In the genomic region with DNA sequence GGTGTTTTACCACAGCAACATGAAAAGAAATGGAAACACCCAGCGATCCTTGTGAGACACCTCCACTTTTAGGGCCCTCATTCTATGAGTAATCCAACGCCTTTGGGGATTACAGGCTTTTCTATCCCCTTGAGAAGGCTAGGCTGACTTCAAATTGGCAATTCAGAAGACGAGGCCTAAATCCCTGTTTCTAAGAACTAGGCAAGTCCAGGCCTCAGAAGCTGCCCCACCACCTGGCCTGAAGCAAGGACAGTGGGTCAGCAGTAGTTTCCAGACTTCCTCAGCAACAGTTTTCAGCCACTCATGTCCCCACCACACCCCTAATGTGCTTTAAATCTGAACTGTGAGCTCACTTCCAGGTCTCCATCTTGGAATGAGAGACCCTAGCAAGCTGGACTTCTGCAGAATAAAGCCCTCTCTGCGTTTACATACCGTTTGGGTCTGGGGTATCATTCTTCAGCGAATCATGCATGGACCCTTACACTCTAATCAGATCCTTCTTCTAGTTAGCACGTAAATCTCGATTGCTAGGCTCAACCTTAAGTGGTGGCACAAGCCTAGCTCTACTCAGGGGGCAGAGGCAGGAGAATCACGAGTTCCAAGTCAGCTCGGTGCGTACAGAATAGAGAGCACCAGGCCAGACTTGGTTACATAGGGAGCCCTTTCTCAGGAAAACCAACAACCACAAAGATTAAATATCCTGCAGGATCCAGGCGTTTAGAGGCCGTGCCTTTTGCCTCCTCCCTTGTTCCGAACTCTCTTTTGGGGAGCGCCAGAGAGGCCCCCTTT, we compare ENCODE assay signal across 7 mouse cellular contexts. TPM values are rescaled to one million over a fixed set of nuclear protein-coding genes. Genes with fewer than 3 reads are reported as not detected.
DNase-seq lines count a peak whose midpoint lies in the region; ATAC-seq and TF ChIP-seq lines count a peak whose summit lies in the region.

No protein-coding gene starts in this region.

- peak overlapping the region; percentile 47 for H3K9ac ChIP-seq in embryonic facial prominence, embryonic 15.5 days
- H3K9ac ChIP-seq in limb, embryonic 13.5 days = peak overlapping the region; percentile 99

- peak overlapping the region; percentile 98 for H3K27ac ChIP-seq in embryonic facial prominence, embryonic 15.5 days (replicated peaks)
- peak overlapping the region; percentile 97 for H3K27ac ChIP-seq in limb, embryonic 13.5 days
- 0 out of 2 replicates have a peak overlapping the region, but pooled peaks have one; percentile 40 for H3K27ac ChIP-seq in small intestine, adult 2 months (ENCODE audit: insufficient read depth, low read depth, low read length)

- peak overlapping the region; percentile 59 for H3K4me2 ChIP-seq in embryonic facial prominence, embryonic 15.5 days (replicated peaks)
- H3K4me2 ChIP-seq in limb, embryonic 13.5 days (replicated peaks) = peak overlapping the region; percentile 67

- DNase-seq in lung, adult 2 months = no peak
- no peak for DNase-seq in lung, postnatal 25 days (ENCODE audit: low spot score)
- peak; percentile 42 for DNase-seq in ZHBTc4 (ENCODE audit: low read depth, low spot score)
- no peak for DNase-seq in left cerebral cortex, adult 11 months (ENCODE audit: low spot score)

- ATAC-seq in embryonic facial prominence, embryonic 15.5 days (ENCODE audit: insufficient number of reproducible peaks, low FRiP score, low TSS enrichment, low read depth) = no peak
- 0 out of 2 replicates have a peak, but pooled peaks have one; percentile 6 for ATAC-seq in limb, embryonic 13.5 days (ENCODE audit: low FRiP score, low read depth)

- TF ChIP-seq POLR2A in lung, adult 2 months (IDR thresholded peaks at IDR 0.05; ENCODE audit: borderline replicate concordance, extremely low read depth, low read depth, low read length) = no peak
- no peak for TF ChIP-seq POLR2A in small intestine, adult 2 months (IDR thresholded peaks at IDR 0.05; ENCODE audit: low read depth, low read length)

- H3K36me3 ChIP-seq in embryonic facial prominence, embryonic 15.5 days = no peaks in the 10 kb centered on the region
- 0 out of 2 replicates have a peak, but pooled peaks cover under 1% of the 10 kb centered on the region for H3K36me3 ChIP-seq in limb, embryonic 13.5 days
- H3K36me3 ChIP-seq in small intestine, adult 2 months (ENCODE audit: control insufficient read depth, insufficient read depth, low read length) = no peaks in the 10 kb centered on the region

- no peak for TF ChIP-seq CTCF in lung, adult 2 months (IDR thresholded peaks at IDR 0.05; ENCODE audit: insufficient read depth, low read length)
- no peak for TF ChIP-seq CTCF in small intestine, adult 2 months (IDR thresholded peaks at IDR 0.05; ENCODE audit: extremely low read depth, insufficient read length, insufficient replicate concordance, low read depth, low read length)

- 34% methylated on average over 15 of the region's 15 CpGs for WGBS in lung, adult 2 months
- 30% methylated on average over 15 of the region's 15 CpGs for WGBS in embryonic facial prominence, embryonic 15.5 days
- 32% methylated on average over 15 of the region's 15 CpGs for WGBS in limb, embryonic 13.5 days
- 34% methylated on average over 15 of the region's 15 CpGs for WGBS in small intestine, adult 2 months

- no peaks in the 10 kb centered on the region for H3K9me3 ChIP-seq in embryonic facial prominence, embryonic 15.5 days (replicated peaks)
- no peaks in the 10 kb centered on the region; the same call in 1 of the 2 replicates for H3K9me3 ChIP-seq in limb, embryonic 13.5 days

- peak overlapping the region; percentile 53 for H3K4me3 ChIP-seq in lung, adult 2 months (replicated peaks; ENCODE audit: extremely low read depth, low read depth, low read length)
- peak overlapping the region; percentile 99 for H3K4me3 ChIP-seq in embryonic facial prominence, embryonic 15.5 days (replicated peaks)
- H3K4me3 ChIP-seq in limb, embryonic 13.5 days = peak overlapping the region; percentile 99
- H3K4me3 ChIP-seq in small intestine, adult 2 months (ENCODE audit: low read depth, low read length) = peak overlapping the region; percentile 98

- peaks cover under 1% of the 10 kb centered on the region; the same call in 1 of the 2 replicates for H3K4me1 ChIP-seq in lung, adult 2 months (ENCODE audit: control insufficient read depth, insufficient read depth, low read length)
- peaks cover 4% of the 10 kb centered on the region; the same call in 1 of the 2 replicates for H3K4me1 ChIP-seq in embryonic facial prominence, embryonic 15.5 days
- H3K4me1 ChIP-seq in limb, embryonic 13.5 days = peaks cover 22% of the 10 kb centered on the region
- peaks cover 3% of the 10 kb centered on the region; the same call in 1 of the 2 replicates for H3K4me1 ChIP-seq in small intestine, adult 2 months (ENCODE audit: control insufficient read depth, insufficient read depth, insufficient read length, low read length)

- no peaks in the 10 kb centered on the region for H3K27me3 ChIP-seq in embryonic facial prominence, embryonic 15.5 days
- no peaks in the 10 kb centered on the region for H3K27me3 ChIP-seq in limb, embryonic 13.5 days
- H3K27me3 ChIP-seq in small intestine, adult 2 months (ENCODE audit: control insufficient read depth, insufficient read depth, low read length) = no peaks in the 10 kb centered on the region

RNA-seq across cellular contexts. Expression of a gene that starts 1.0 kb away (rescaled TPM):
- polyA plus RNA-seq in lung, adult 2 months (2012; rRNA removed) = 25.5 and 41.1 TPM in 2 replicates
- polyA plus RNA-seq in embryonic facial prominence, embryonic 15.5 days (2015; fragmentation: Nextera tagmentation; extraction: Ambion mirVana) = 292 and 300 TPM in 2 replicates
- 333 and 339 TPM in 2 replicates for polyA plus RNA-seq in limb, embryonic 13.5 days (2015; fragmentation: Nextera tagmentation; extraction: Ambion mirVana)
- 6.7 and 17.5 TPM in 2 replicates for polyA plus RNA-seq in small intestine, adult 2 months (2012; rRNA removed)

RNA-seq across cellular contexts. Expression of a gene that starts 12.2 kb away (rescaled TPM):
- polyA plus RNA-seq in lung, adult 2 months (2012; rRNA removed) = 39.3 and 80.6 TPM in 2 replicates
- polyA plus RNA-seq in embryonic facial prominence, embryonic 15.5 days (2015; fragmentation: Nextera tagmentation; extraction: Ambion mirVana) = 258 and 260 TPM in 2 replicates
- 311 and 329 TPM in 2 replicates for polyA plus RNA-seq in limb, embryonic 13.5 days (2015; fragmentation: Nextera tagmentation; extraction: Ambion mirVana)
- 24.3 and 38.2 TPM in 2 replicates for polyA plus RNA-seq in small intestine, adult 2 months (2012; rRNA removed)

RNA-seq across cellular contexts. Expression of a gene that starts 50.0 kb away (rescaled TPM):
- polyA plus RNA-seq in lung, adult 2 months (2012; rRNA removed) = 18.7 and 22.5 TPM in 2 replicates
- 81.1 and 82.2 TPM in 2 replicates for polyA plus RNA-seq in embryonic facial prominence, embryonic 15.5 days (2015; fragmentation: Nextera tagmentation; extraction: Ambion mirVana)
- 92.0 and 98.6 TPM in 2 replicates for polyA plus RNA-seq in limb, embryonic 13.5 days (2015; fragmentation: Nextera tagmentation; extraction: Ambion mirVana)
- 9.2 and 89.4 TPM in 2 replicates for polyA plus RNA-seq in small intestine, adult 2 months (2012; rRNA removed)

Comparison
In these comparisons a context has a peak if more than half of its experiments do, and no peak if none do; other contexts are left out.
1. H3K27ac ChIP-seq: peak in every context shown above with its lines; median percentile 98 in embryonic facial prominence, embryonic 15.5 days; 97 in limb, embryonic 13.5 days; 40 in small intestine, adult 2 months.